Mouse (Mus musculus) stomach, postnatal 0 days (tissue): ENCODE data around the gene Lim2. TPM values are rescaled to one million over a fixed set of nuclear protein-coding genes. Genes with fewer than 3 reads are reported as not detected.

Experiments used
- ATAC-seq: fragments of 200-750 bp; cut with Nextera tagmentation; 2 replicates; pipeline ENCODE4 v1.8.0; 2017; ENCODE audit not compliant: low FRiP score, low TSS enrichment
- DNase-seq: peaks from one replicate; pipeline ENCODE4 v3.0.0-alpha.2; 2016; ENCODE audit warnings: low spot score
- H3K27ac ChIP-seq: fragments of 300-500 bp; sonication (generic); replicated peaks from 2 replicates; pipeline ENCODE4 v1.5.1; 2014; ENCODE audit warnings: mild to moderate bottlenecking, control low read depth
- H3K27me3 ChIP-seq: fragments of 300-500 bp; sonication (generic); 2 replicates; pipeline ENCODE4 v1.6.1; 2014; ENCODE audit warnings: low read length; ENCODE audit not compliant: control insufficient read depth, insufficient read depth
- H3K36me3 ChIP-seq: fragments of 300-500 bp; sonication (generic); 2 replicates; pipeline ENCODE4 v1.6.1; 2014; ENCODE audit warnings: low read length, mixed read lengths; ENCODE audit not compliant: control insufficient read depth, insufficient read depth
- H3K4me1 ChIP-seq: fragments of 300-500 bp; sonication (generic); replicated peaks from 2 replicates; pipeline ENCODE4 v1.6.1; 2014; ENCODE audit warnings: antibody characterized with exemption; ENCODE audit not compliant: control insufficient read depth, insufficient read depth
- H3K4me2 ChIP-seq: fragments of 300-500 bp; sonication (generic); replicated peaks from 2 replicates; pipeline ENCODE4 v1.6.1; 2014; ENCODE audit warnings: low read depth, mild to moderate bottlenecking, control low read depth, moderate library complexity
- H3K4me3 ChIP-seq: fragments of 300-500 bp; sonication (generic); 2 replicates; pipeline ENCODE4 v1.5.1; 2014; ENCODE audit warnings: low read depth, low read length, control low read depth
- H3K9ac ChIP-seq: fragments of 300-500 bp; sonication (generic); 2 replicates; pipeline ENCODE4 v1.6.1; 2014; ENCODE audit warnings: mild to moderate bottlenecking, low read length, control low read depth, mixed read lengths
- H3K9me3 ChIP-seq: fragments of 300-500 bp; sonication (generic); 2 replicates; pipeline ENCODE4 v1.6.1; 2016; ENCODE audit warnings: low read length; ENCODE audit not compliant: control insufficient read depth
- CTCF ChIP-seq: IDR thresholded peaks from 2 replicates; pipeline ENCODE4 v1.5.1; 2016; ENCODE audit warnings: antibody characterized with exemption, low read depth, mild to moderate bottlenecking, moderate library complexity
- EP300 ChIP-seq: optimal IDR thresholded peaks from 2 replicates; pipeline ENCODE3; 2016; ENCODE audit warnings: antibody characterized with exemption
- WGBS: fragments of 180-500 bp; shearing (Covaris S2); extraction: QIAGEN DNeasy Blood & Tissue Kit; methylation state at CpG from one replicate; pipeline ENCODE4 v1.1.7; 2014; 5-methylcytosine and 5-hydroxymethylcytosine counted together
- polyA plus RNA-seq: library from polyadenylated mRNA; unstranded; fragments of >200 nt; fragmentation: Nextera tagmentation; extraction: Ambion mirVana; gene quantifications from 2 replicates; pipeline ENCODE4 v1.2.1, GENCODE M21; 2015

Gene Lim2
- polyA plus RNA-seq, 1 experiment from 2014 or later, result 0.23 TPM

DNA sequence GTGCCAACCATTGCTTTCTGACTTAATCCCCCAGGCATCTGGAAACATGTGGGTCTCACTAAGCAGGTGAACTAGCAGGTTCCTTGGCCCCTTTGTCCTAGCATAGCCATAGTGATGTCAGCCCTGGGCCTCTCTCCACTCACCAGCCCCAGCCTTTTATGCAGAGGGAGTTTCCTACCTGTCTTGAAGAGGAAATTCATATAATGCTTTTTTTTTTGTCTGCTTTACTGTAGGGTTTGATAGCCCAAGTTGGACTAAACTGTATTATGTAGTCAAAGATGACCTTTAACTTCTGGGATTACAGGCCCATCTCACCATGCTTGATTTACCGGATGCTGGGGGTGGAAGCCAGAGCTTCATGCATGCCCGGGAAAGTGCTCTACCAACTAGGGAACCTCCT lies 22.3 kb downstream of the Lim2 start:
- Histone ChIP-seq H3K36me3 (peaks cover 10% of the 10 kb centered on the region), H3K4me3 (no peak overlapping the region), H3K27me3 (no peaks in the 10 kb centered on the region), H3K4me1 (no peaks in the 10 kb centered on the region), H3K9ac (no peak overlapping the region), H3K27ac (no peak overlapping the region), H3K9me3 (no peaks in the 10 kb centered on the region), H3K4me2 (no peak overlapping the region)
- no peak for ATAC-seq
- no peak for DNase-seq
- WGBS, result 88% methylated on average over 2 of the region's 2 CpGs
- TF ChIP-seq CTCF (no peak), EP300 (no peak)

DNA sequence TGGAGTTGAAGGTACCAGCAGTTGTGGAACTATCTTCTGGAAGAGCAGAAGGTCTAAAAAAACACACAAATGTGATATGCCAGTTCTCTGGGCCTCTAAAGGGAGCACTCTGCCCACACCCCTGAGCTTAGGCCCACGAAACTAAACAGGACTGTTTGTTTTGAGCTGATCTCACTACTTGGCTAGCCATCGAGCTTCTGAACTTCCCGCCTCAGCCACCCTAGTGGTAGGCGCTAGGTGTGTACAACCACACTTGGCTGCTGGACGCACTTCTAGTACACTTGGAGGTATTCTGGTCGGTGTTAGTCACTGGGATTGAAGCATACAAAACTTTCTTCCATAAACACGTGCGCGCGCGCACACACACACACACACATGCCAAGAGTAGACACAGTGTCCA lies 24.3 kb downstream of the Lim2 start:
- Histone ChIP-seq H3K27ac (no peak overlapping the region), H3K36me3 (peaks cover 14% of the 10 kb centered on the region), H3K4me3 (no peak overlapping the region), H3K9me3 (no peaks in the 10 kb centered on the region), H3K4me2 (no peak overlapping the region), H3K27me3 (no peaks in the 10 kb centered on the region), H3K4me1 (no peaks in the 10 kb centered on the region), H3K9ac (no peak overlapping the region)
- WGBS, result 86% methylated on average over 11 of the region's 11 CpGs
- DNase-seq (peak; percentile 37), ATAC-seq (peak; percentile 38)
- TF ChIP-seq EP300 (no peak), CTCF (peak; percentile 17; the same call in 1 of the 2 replicates)

DNA sequence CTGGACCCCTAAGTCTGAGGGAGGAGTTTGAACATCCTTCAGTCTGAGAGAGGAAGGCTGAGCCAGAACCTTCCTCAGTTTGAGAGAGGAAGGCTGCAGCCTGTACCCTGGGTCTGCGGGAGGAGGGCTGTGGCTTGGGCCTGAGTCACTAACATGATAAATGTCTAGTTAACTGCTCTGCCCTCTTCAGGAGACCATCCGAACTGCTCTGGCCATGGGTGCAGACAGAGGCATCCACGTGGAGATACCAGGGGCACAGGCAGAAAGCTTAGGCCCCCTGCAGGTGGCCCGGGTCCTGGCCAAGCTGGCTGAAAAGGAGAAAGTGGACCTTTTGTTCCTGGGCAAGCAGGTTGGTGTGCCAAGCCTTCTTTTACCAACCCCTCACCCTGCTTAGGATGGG lies 25.1 kb downstream of the Lim2 start:
- peaks cover 14% of the 10 kb centered on the region for H3K36me3 ChIP-seq
- no peak overlapping the region for H3K9ac ChIP-seq
- 41% methylated on average over 4 of the region's 4 CpGs for WGBS

DNA sequence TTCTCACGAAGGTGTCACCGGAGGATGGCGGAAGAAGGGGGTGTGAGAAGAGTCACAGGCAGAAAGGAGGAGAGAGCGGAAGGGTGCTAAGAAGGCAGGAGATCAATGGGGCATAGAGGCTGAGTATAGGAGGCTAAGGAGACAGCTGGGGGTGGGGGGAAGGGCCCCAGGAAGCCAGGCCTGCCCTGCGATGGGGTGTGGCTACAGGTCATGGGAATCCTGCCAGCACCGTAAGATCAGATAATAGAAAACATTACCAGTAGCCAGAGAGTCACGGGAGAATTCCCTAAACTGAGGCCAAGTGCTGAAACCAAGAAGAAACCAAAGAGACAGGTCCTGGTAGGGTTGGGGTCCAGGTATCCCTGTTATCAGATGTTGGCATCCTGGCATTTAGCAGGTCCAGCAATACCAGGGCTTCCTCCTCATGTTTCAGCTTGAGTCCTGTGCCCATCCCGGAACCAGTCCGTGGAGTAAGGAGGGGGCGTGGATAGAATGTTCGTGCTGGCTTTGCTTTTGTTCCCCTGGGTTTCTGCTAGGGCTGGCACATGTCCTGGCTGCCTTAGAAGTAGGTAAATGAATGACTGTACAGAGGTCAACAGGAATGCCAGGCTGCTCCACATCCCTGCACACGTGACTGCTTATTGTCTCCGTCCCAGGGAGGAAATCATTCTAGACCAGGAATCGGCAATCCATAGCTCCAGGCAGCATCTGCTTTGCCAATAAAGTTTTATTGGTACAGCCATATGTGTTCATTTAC lies 26.3 kb downstream of the Lim2 start:
- Histone ChIP-seq H3K9ac (no peak overlapping the region), H3K4me2 (no peak overlapping the region), H3K9me3 (no peaks in the 10 kb centered on the region), H3K27ac (peak overlapping the region; percentile 71), H3K27me3 (no peaks in the 10 kb centered on the region), H3K4me3 (no peak overlapping the region), H3K4me1 (no peaks in the 10 kb centered on the region), H3K36me3 (peaks cover 14% of the 10 kb centered on the region)
- no peak for TF ChIP-seq CTCF
- no peak for TF ChIP-seq EP300
- ATAC-seq (peak; percentile 55), DNase-seq (peak; percentile 31)
- WGBS, result 72% methylated on average over 14 of the region's 14 CpGs

More for the DNA sequence above, 25.1 kb downstream of the Lim2 start:
- Histone ChIP-seq H3K9me3 (no peaks in the 10 kb centered on the region), H3K27ac (peak overlapping the region; percentile 71), H3K4me3 (no peak overlapping the region), H3K4me2 (no peak overlapping the region), H3K4me1 (no peaks in the 10 kb centered on the region), H3K27me3 (no peaks in the 10 kb centered on the region)
- ATAC-seq (peak; percentile 35; the same call in 1 of the 2 replicates), DNase-seq (peak; percentile 45)
- TF ChIP-seq EP300, result no peak
- peak; percentile 64 for TF ChIP-seq CTCF

DNA sequence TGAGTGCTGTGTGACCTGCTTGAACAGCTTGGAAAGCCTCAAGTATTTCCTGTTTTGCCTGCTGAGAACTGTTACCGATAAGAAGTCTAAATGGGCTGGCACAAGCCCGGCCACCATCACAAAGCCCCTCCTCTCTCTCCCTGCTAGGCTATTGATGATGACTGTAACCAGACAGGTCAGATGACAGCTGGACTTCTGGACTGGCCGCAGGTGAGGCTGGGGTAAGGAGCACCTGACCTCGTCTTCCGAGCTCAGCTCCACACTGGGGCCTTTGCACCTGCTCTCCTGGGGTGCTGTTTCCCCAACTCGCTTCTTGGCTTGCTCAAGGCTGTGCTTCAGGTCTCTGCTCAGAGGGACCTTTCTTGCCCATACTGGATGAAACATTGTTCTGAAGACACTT lies 26.9 kb downstream of the Lim2 start:
- no peak overlapping the region for H3K4me3 ChIP-seq
- H3K9ac ChIP-seq, result no peak overlapping the region
- H3K36me3 ChIP-seq, result peaks cover 14% of the 10 kb centered on the region
- H3K4me1 ChIP-seq, result no peaks in the 10 kb centered on the region
- TF ChIP-seq EP300 (no peak), CTCF (no peak)
- no peaks in the 10 kb centered on the region for H3K9me3 ChIP-seq
- WGBS, result 82% methylated on average over 6 of the region's 6 CpGs
- ATAC-seq, result peak; percentile 4; the same call in 1 of the 2 replicates
- H3K27ac ChIP-seq, result peak overlapping the region; percentile 71
- no peak overlapping the region for H3K4me2 ChIP-seq
- no peak for DNase-seq
- no peaks in the 10 kb centered on the region for H3K27me3 ChIP-seq

DNA sequence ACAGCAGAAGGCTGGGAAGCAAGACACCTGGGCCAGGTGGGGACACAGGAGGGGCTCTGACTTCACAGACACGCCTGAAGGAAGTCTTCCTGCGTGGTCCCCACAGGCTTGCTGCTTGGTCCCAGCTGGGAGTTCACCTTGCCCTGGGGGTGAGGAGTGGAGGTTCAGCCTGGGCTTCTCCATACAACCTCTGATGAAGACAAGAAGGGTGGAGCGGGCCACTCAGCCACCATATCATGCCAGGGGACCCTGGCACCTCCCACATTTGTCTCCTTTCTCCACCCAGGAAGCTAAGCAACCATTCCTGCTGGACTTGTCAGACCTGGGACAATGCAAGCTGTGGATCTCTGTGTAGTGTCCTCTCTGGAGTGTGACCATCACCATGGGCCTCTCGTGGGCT lies 35.4 kb downstream of the Lim2 start, which contains the start of gene Vsig10l:
Gene Vsig10l (plus strand): TSS at position 301 of the 400 bp plus-strand sequence.
- DNase-seq (no peak), ATAC-seq (no peak)
- Histone ChIP-seq H3K9ac (0 out of 2 replicates have a peak within 1 kb of the TSS, but pooled peaks have one; percentile 23), H3K36me3 (no peaks in the 10 kb centered on the region), H3K9me3 (no peaks in the 10 kb centered on the region), H3K27me3 (no peaks in the 10 kb centered on the region), H3K27ac (peak within 1 kb of the TSS; percentile 63; the same call in 1 of the 2 replicates), H3K4me1 (0 out of 2 replicates have a peak, but pooled peaks cover 2% of the 10 kb centered on the region), H3K4me2 (no peak within 1 kb of the TSS), H3K4me3 (no peak within 1 kb of the TSS)
- 59% methylated on average over 4 of the region's 4 CpGs for WGBS
- TF ChIP-seq EP300 (peak; percentile 61), CTCF (no peak)
